Mouse (Mus musculus): ENCODE results near the gene Exosc8. TPM values are rescaled to one million over a fixed set of nuclear protein-coding genes. Genes with fewer than 3 reads are reported as not detected.
"Not testable (repeated sequence)": the region's sequence is repeated elsewhere in the genome, so short reads cannot be mapped to it uniquely, and the experiment has no call there.

Gene Exosc8
- total and polyA plus RNA-seq, 3 experiments: 13.4 to 33.4 (median 32.4) TPM

GRCm38 (mm10) chr3:54736101-54736927, 1.1 kb upstream of the Exosc8 start:
- DNase-seq: peak; percentile 37

- DNase-seq: peak; percentile 94
Measured at GRCm38 (mm10) chr3:54734411-54735246, 564 bp downstream of the Exosc8 start.

GRCm38 (mm10) chr3:54732371-54732770, 2.8 kb downstream of the Exosc8 start:
- DNase-seq: no peak

GRCm38 (mm10) chr3:54731626-54732150, 3.5 kb downstream of the Exosc8 start:
- DNase-seq: no peak

GRCm38 (mm10) chr3:54728100-54728499, 7.1 kb downstream of the Exosc8 start:
- DNase-seq: no peak

- DNase-seq: no peak
Measured at GRCm38 (mm10) chr3:54727588-54727987, 7.6 kb downstream of the Exosc8 start.

- DNase-seq: no peak
Measured at GRCm38 (mm10) chr3:54725344-54725743, 9.8 kb downstream of the Exosc8 start.

- DNase-seq: peak; percentile 19
Measured at GRCm38 (mm10) chr3:54723741-54724500, 11.3 kb downstream of the Exosc8 start.

GRCm38 (mm10) chr3:54718947-54719346, 16.2 kb downstream of the Exosc8 start:
- no peak for DNase-seq

GRCm38 (mm10) chr3:54717348-54717747, 17.8 kb downstream of the Exosc8 start:
- DNase-seq: no peak

GRCm38 (mm10) chr3:54715461-54715860, 19.7 kb downstream of the Exosc8 start:
- peak; percentile 64 for DNase-seq

- no peak for DNase-seq
Measured at GRCm38 (mm10) chr3:54714253-54714652, 20.9 kb downstream of the Exosc8 start, which contains the start of gene Gm21958. Gene Gm21958 (minus strand): TSS chr3:54714353.

GRCm38 (mm10) chr3:54708972-54709371, 26.2 kb downstream of the Exosc8 start:
- DNase-seq: no peak

- not testable (repeated sequence) for DNase-seq
Measured at GRCm38 (mm10) chr3:54704106-54704505, 31.1 kb downstream of the Exosc8 start.

GRCm38 (mm10) chr3:54699759-54700301, 35.4 kb downstream of the Exosc8 start:
- DNase-seq: no peak

- no peak for DNase-seq
Measured at GRCm38 (mm10) chr3:54693056-54693415, 42.2 kb downstream of the Exosc8 start.

- DNase-seq: peak; percentile 96
Measured at GRCm38 (mm10) chr3:54692202-54693055, 42.8 kb downstream of the Exosc8 start, which contains the start of gene Supt20. Gene Supt20 (plus strand): TSS chr3:54692807.

GRCm38 (mm10) chr3:54689091-54689490, 46.1 kb downstream of the Exosc8 start:
- DNase-seq: no peak

GRCm38 (mm10) chr3:54687245-54687644, 47.9 kb downstream of the Exosc8 start:
- no peak for DNase-seq

GRCm38 (mm10) chr3:54685202-54685601, 50.0 kb downstream of the Exosc8 start:
- no peak for DNase-seq

Measured in adrenal gland, adult 2 months (tissue).